Mouse (Mus musculus): ENCODE data around the gene Retreg1. TPM values are rescaled to one million over a fixed set of nuclear protein-coding genes. Genes with fewer than 3 reads are reported as not detected.
A peak's percentile ranks its signal among the peaks of the same experiment; 100 is the strongest.
"Not testable (repeated sequence)": the region's sequence is repeated elsewhere in the genome, so short reads cannot be mapped to it uniquely, and the experiment has no call there.

The Retreg1 gene
- total and polyA plus RNA-seq, 2 experiments from 2014 or later, result 28.0 to 29.0 TPM

- Histone ChIP-seq H3K4me1 (ENCODE audit: insufficient read depth, low read length) (no peaks in the 10 kb centered on the region), H3K4me2 (ENCODE audit: low read depth, low read length, poor library complexity, severe bottlenecking) (no peak overlapping the region), H3K4me3 (ENCODE audit: low read depth, low read length) (no peak overlapping the region), H3K9me3 (ENCODE audit: low read length) (no peaks in the 10 kb centered on the region), H3K27me3 (ENCODE audit: insufficient read depth, low read length) (no peaks in the 10 kb centered on the region), H3K9ac (replicated peaks; ENCODE audit: low read length, poor library complexity, severe bottlenecking) (no peak overlapping the region), H3K27ac (ENCODE audit: low read depth, low read length) (no peak overlapping the region), H3K36me3 (ENCODE audit: insufficient read depth, low read length) (peaks cover 3% of the 10 kb centered on the region)
- ATAC-seq (ENCODE audit: low FRiP score), result no peak
- TF ChIP-seq CTCF (IDR thresholded peaks at IDR 0.05), result no peak
- WGBS, result 92% methylated on average over 5 of the region's 5 CpGs
- no peak for DNase-seq (ENCODE audit: low spot score)
These were observed 129.8 kb downstream of the Retreg1 start for GRCm38 (mm10) chr15:25972758-25973157.

DNA sequence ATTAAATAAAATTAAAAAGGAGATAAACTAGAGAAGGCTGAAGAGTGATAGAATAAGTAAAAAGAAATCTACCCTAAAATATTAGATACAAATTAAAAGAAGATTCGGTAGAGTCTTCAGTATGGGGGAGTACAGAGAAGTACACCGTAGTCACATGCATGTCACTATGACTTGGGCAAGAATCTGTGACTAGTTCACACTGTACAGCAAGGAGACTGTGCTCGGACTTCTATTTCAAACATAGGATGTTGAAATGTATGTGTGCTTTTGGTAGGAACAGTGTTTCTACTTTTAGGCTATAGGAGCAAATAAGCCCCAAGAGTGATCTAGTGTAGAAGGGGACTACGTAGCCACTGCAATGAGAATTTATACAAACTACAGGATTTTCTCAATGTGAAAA lies 131.4 kb downstream of the Retreg1 start:
- DNase-seq (ENCODE audit: low spot score), result no peak

DNA sequence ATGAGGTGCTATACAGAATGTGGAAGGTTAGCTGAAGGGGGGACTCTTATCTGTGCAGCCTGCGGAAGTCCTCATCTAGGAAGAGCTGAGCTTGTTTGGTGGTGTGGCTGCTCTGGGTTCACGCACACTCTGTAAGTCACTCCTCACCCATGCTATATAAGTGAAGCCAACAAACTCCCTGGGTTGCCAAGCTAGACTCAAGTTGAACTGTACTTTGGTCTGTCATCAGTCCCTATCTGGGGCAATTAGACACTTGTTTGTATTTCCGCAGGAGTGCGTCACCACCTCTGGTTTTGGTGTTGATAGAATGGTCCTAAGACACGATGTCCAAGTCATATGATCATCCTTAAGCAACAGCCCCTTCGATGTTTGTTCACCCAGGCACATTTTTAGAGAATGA lies 132.8 kb downstream of the Retreg1 start:
- Histone ChIP-seq H3K4me2 (ENCODE audit: low read depth, low read length, poor library complexity, severe bottlenecking) (no peak overlapping the region), H3K36me3 (ENCODE audit: insufficient read depth, low read length) (peaks cover 3% of the 10 kb centered on the region; the same call in 1 of the 2 replicates), H3K27ac (ENCODE audit: low read depth, low read length) (no peak overlapping the region), H3K4me3 (ENCODE audit: low read depth, low read length) (no peak overlapping the region), H3K4me1 (ENCODE audit: insufficient read depth, low read length) (no peaks in the 10 kb centered on the region), H3K27me3 (ENCODE audit: insufficient read depth, low read length) (no peaks in the 10 kb centered on the region), H3K9me3 (ENCODE audit: low read length) (no peaks in the 10 kb centered on the region), H3K9ac (replicated peaks; ENCODE audit: low read length, poor library complexity, severe bottlenecking) (no peak overlapping the region)
- no peak for TF ChIP-seq CTCF (IDR thresholded peaks at IDR 0.05)
- ATAC-seq (ENCODE audit: low FRiP score), result no peak
- DNase-seq (ENCODE audit: low spot score), result no peak
- WGBS, result 91% methylated on average over 6 of the region's 6 CpGs

More for the DNA sequence above, 131.4 kb downstream of the Retreg1 start:
- H3K9ac ChIP-seq (replicated peaks; ENCODE audit: low read length, poor library complexity, severe bottlenecking), result no peak overlapping the region
- H3K27me3 ChIP-seq (ENCODE audit: insufficient read depth, low read length), result no peaks in the 10 kb centered on the region
- H3K36me3 ChIP-seq (ENCODE audit: insufficient read depth, low read length), result peaks cover 3% of the 10 kb centered on the region; the same call in 1 of the 2 replicates
- H3K4me1 ChIP-seq (ENCODE audit: insufficient read depth, low read length), result no peaks in the 10 kb centered on the region
- ATAC-seq (ENCODE audit: low FRiP score), result no peak
- WGBS, result 91% methylated on average over 4 of the region's 4 CpGs
- no peak overlapping the region for H3K27ac ChIP-seq (ENCODE audit: low read depth, low read length)
- no peaks in the 10 kb centered on the region for H3K9me3 ChIP-seq (ENCODE audit: low read length)
- H3K4me3 ChIP-seq (ENCODE audit: low read depth, low read length), result no peak overlapping the region
- no peak for TF ChIP-seq CTCF (IDR thresholded peaks at IDR 0.05)
- no peak overlapping the region for H3K4me2 ChIP-seq (ENCODE audit: low read depth, low read length, poor library complexity, severe bottlenecking)

DNA sequence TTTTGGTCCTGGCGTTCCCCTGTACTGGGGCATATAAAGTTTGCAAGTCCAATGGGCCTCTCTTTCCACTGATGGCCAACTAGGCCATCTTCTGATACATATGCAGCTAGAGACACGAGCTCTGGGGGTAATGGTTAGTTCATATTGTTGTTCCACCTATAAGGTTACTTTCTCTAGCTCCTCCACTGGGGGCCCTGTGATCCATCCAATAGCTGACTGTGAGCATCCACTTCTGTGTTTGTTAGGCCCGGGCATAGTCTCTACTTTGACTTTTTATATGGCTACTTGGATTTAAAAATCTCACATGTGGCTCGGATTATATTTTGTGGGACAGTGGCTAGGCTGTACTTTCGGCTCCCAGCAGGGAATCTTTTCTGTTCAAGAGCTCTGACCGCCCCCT lies 140.6 kb downstream of the Retreg1 start:
- not testable (repeated sequence) for H3K9me3 ChIP-seq (ENCODE audit: low read length); H3K36me3 ChIP-seq (ENCODE audit: insufficient read depth, low read length); H3K27me3 ChIP-seq (ENCODE audit: insufficient read depth, low read length); DNase-seq (ENCODE audit: low spot score)
- 15% methylated on average over 6 of the region's 6 CpGs for WGBS
- H3K4me1 ChIP-seq (ENCODE audit: insufficient read depth, low read length), result peaks cover 11% of the 10 kb centered on the region; the same call in 1 of the 2 replicates
- peak overlapping the region; percentile 81 for H3K9ac ChIP-seq (replicated peaks; ENCODE audit: low read length, poor library complexity, severe bottlenecking)
- peak overlapping the region; percentile 99 for H3K4me3 ChIP-seq (ENCODE audit: low read depth, low read length)
- peak overlapping the region; percentile 75 for H3K27ac ChIP-seq (ENCODE audit: low read depth, low read length)
- peak overlapping the region; percentile 91 for H3K4me2 ChIP-seq (ENCODE audit: low read depth, low read length, poor library complexity, severe bottlenecking)
- peak; percentile 65 for ATAC-seq (ENCODE audit: low FRiP score)

DNA sequence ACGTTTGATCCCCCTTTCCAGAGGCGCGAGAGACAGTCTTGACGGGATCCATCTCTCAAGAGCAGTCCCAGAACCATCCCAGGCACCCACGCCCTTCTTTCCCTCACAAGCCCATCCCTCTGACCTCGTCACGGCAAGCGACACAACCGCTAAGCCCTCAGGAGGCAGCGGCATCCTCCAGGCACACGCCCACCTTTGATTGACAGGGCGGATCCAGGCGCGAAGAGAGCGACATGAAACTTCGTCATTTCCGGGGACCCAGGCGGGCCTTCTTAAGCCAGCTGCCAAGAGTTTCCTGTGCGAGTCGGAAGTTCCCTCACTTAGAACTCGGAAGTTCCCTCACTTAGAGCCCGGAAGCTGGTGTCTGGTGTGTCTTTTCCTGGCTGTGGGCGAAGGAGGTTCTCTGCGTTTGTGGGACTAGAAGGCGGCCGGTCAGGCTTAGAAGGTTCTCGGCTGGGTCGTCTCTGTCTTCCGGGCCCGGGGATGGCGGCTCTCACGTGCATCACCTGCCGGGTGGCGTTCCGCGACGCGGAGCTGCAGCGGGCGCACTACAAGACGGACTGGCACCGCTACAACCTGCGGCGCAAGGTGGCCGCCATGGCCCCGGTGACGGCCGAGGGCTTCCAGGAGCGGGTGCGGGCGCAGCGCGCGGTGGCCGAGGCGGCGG lies 141.2 kb downstream of the Retreg1 start, which contains the start of gene Zfp622:
Gene Zfp622 (plus strand): TSS at position 300 of the 667 bp plus-strand sequence.
- Histone ChIP-seq H3K4me1 (ENCODE audit: insufficient read depth, low read length) (peaks cover 11% of the 10 kb centered on the region; the same call in 1 of the 2 replicates), H3K4me2 (ENCODE audit: low read depth, low read length, poor library complexity, severe bottlenecking) (peak within 1 kb of the TSS; percentile 91), H3K9me3 (ENCODE audit: low read length) (no peaks in the 10 kb centered on the region), H3K36me3 (ENCODE audit: insufficient read depth, low read length) (peaks cover 13% of the 10 kb centered on the region), H3K4me3 (ENCODE audit: low read depth, low read length) (peak within 1 kb of the TSS; percentile 99), H3K27me3 (ENCODE audit: insufficient read depth, low read length) (no peaks in the 10 kb centered on the region), H3K27ac (ENCODE audit: low read depth, low read length) (peak within 1 kb of the TSS; percentile 84), H3K9ac (replicated peaks; ENCODE audit: low read length, poor library complexity, severe bottlenecking) (peak within 1 kb of the TSS; percentile 81)
- ATAC-seq (ENCODE audit: low FRiP score), result peak; percentile 97
- peak; percentile 99 for DNase-seq (ENCODE audit: low spot score)
- under 1% methylated on average over 57 of the region's 57 CpGs for WGBS
- TF ChIP-seq CTCF (IDR thresholded peaks at IDR 0.05), result no peak

GRCm38 (mm10) chr15:25984734-25985492 lies 141.9 kb downstream of the Retreg1 start:
- H3K9me3 ChIP-seq (ENCODE audit: low read length), result no peaks in the 10 kb centered on the region
- H3K4me3 ChIP-seq (ENCODE audit: low read depth, low read length), result peak overlapping the region; percentile 99
- under 1% methylated on average over 71 of the region's 71 CpGs for WGBS
- H3K4me2 ChIP-seq (ENCODE audit: low read depth, low read length, poor library complexity, severe bottlenecking), result peak overlapping the region; percentile 91
- TF ChIP-seq CTCF (IDR thresholded peaks at IDR 0.05), result no peak
- ATAC-seq (ENCODE audit: low FRiP score) (peak; percentile 39), DNase-seq (ENCODE audit: low spot score) (no peak)
- H3K9ac ChIP-seq (replicated peaks; ENCODE audit: low read length, poor library complexity, severe bottlenecking), result peak overlapping the region; percentile 81
- H3K4me1 ChIP-seq (ENCODE audit: insufficient read depth, low read length), result peaks cover 11% of the 10 kb centered on the region; the same call in 1 of the 2 replicates
- no peaks in the 10 kb centered on the region for H3K27me3 ChIP-seq (ENCODE audit: insufficient read depth, low read length)
- H3K27ac ChIP-seq (ENCODE audit: low read depth, low read length), result peak overlapping the region; percentile 84
- H3K36me3 ChIP-seq (ENCODE audit: insufficient read depth, low read length), result peaks cover 13% of the 10 kb centered on the region

All from midbrain, postnatal 0 days (tissue).